Mouse (Mus musculus) brain, embryonic 14.5 days (tissue): ENCODE results near the gene Vwa3a.

ENCODE experiments used
- CTCF ChIP-seq: fragments of 200-500 bp; IDR thresholded peaks from 2 replicates; pipeline ENCODE4 v1.5.1; 2012; ENCODE audit warnings: inconsistent platforms, mild to moderate bottlenecking, moderate library complexity, borderline replicate concordance; ENCODE audit not compliant: insufficient read depth, insufficient read length; ENCODE audit errors: extremely low read depth
- POLR2A ChIP-seq: fragments of 200-500 bp; IDR thresholded peaks from 2 replicates; pipeline ENCODE4 v1.6.1; 2012; ENCODE audit warnings: mild to moderate bottlenecking, inconsistent platforms, borderline replicate concordance; ENCODE audit not compliant: poor library complexity, insufficient read depth, insufficient read length, severe bottlenecking; ENCODE audit errors: extremely low read depth

DNA sequence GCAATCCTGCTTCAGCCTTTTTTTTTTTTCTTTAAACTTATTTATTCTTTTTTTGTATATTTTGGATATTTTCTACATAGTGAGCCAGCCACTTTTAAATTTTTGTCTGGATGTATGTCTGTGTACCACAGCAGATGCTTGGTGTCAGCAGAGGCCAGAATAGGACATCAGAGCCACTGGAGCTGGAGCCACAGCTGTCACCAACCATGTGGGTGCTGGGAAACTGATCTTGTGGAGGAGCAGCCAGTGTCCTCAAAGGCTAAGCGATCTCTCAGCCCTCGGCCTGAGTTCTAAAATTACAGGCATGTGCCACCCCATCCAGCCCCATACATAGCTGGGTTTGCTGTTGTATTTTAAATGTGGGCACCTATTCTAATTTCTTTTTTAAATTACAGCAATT lies 100.7 kb downstream of the Vwa3a start:
- no peak for TF ChIP-seq POLR2A
- no peak for TF ChIP-seq CTCF
